ENCODE assay signal across 25 mouse cellular contexts in the genomic region with DNA sequence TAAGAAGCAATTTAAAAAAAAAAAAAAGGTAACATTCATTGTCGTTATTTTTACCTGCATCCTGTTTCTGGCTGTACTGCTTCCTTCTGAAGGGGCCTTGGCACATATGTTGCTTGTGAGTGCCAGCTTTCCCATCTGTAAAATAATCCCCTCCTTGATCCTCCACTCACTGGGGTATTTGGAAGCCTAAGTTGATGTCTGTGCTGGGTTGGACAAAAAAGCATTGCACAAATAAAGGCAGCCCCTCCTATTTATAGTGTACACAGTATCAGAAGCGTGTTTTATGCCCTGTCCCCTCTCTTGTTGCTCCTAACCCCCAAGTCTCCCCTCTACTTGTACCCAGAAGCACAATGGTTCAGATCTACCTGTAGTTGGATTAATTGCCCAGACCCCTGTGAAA.
A peak's percentile ranks its signal among the peaks of the same experiment; 100 is the strongest.
DNase-seq lines count a peak whose midpoint lies in the region; ATAC-seq and TF ChIP-seq lines count a peak whose summit lies in the region.
"Had no signal": no experiment of that assay in that cellular context is flagged by ENCODE, and none has a peak within 500 bp of the region (broad histone marks: within the 10 kb centered on the region; RNA-seq: fewer than 3 reads in every experiment).

No protein-coding gene starts in this region.

- no peaks in the 10 kb centered on the region for H3K36me3 ChIP-seq in forebrain, embryonic 14.5 days (ENCODE audit: control insufficient read depth, insufficient read depth, low read length)
- no peaks in the 10 kb centered on the region for H3K36me3 ChIP-seq in forebrain, embryonic 11.5 days (ENCODE audit: control insufficient read depth, insufficient read depth, low read length)
- no peaks in the 10 kb centered on the region for H3K36me3 ChIP-seq in hindbrain, postnatal 0 days (ENCODE audit: insufficient read depth, low read length)
- no peaks in the 10 kb centered on the region for H3K36me3 ChIP-seq in midbrain, postnatal 0 days (ENCODE audit: insufficient read depth, low read length)
- no peaks in the 10 kb centered on the region for H3K36me3 ChIP-seq in kidney, embryonic 14.5 days (ENCODE audit: control insufficient read depth, insufficient read depth, low read length)
- H3K36me3 ChIP-seq: embryonic facial prominence, embryonic 15.5 days; heart, embryonic 13.5 days; limb, embryonic 12.5 days had no signal

- no peaks in the 10 kb centered on the region for H3K27me3 ChIP-seq in forebrain, embryonic 14.5 days (replicated peaks; ENCODE audit: control insufficient read depth, insufficient read depth, low read length)
- no peaks in the 10 kb centered on the region for H3K27me3 ChIP-seq in forebrain, embryonic 11.5 days (ENCODE audit: control insufficient read depth, insufficient read depth, low read length)
- H3K27me3 ChIP-seq in hindbrain, postnatal 0 days (ENCODE audit: insufficient read depth, low read length), result no peaks in the 10 kb centered on the region
- H3K27me3 ChIP-seq in midbrain, postnatal 0 days (ENCODE audit: insufficient read depth, low read length), result no peaks in the 10 kb centered on the region
- H3K27me3 ChIP-seq in kidney, embryonic 14.5 days (ENCODE audit: control insufficient read depth, insufficient read depth, low read length), result no peaks in the 10 kb centered on the region
- H3K27me3 ChIP-seq: embryonic facial prominence, embryonic 15.5 days; heart, embryonic 13.5 days; limb, embryonic 12.5 days; Patski had no signal

- no peak overlapping the region for H3K9ac ChIP-seq in forebrain, embryonic 14.5 days (ENCODE audit: low read length)
- no peak overlapping the region for H3K9ac ChIP-seq in forebrain, embryonic 11.5 days (ENCODE audit: low read length)
- H3K9ac ChIP-seq in hindbrain, postnatal 0 days (replicated peaks; ENCODE audit: low read length), result no peak overlapping the region
- H3K9ac ChIP-seq in midbrain, postnatal 0 days (replicated peaks; ENCODE audit: low read length, poor library complexity, severe bottlenecking), result no peak overlapping the region
- H3K9ac ChIP-seq in kidney, embryonic 14.5 days (ENCODE audit: low read depth, low read length), result no peak overlapping the region
- H3K9ac ChIP-seq: embryonic facial prominence, embryonic 15.5 days; heart, embryonic 13.5 days; limb, embryonic 12.5 days; liver, postnatal 0 days had no signal

- TF ChIP-seq CTCF in hindbrain, postnatal 0 days (IDR thresholded peaks at IDR 0.05; ENCODE audit: low read depth), result no peak
- no peak for TF ChIP-seq CTCF in midbrain, postnatal 0 days (IDR thresholded peaks at IDR 0.05)

- no peak overlapping the region for H3K4me3 ChIP-seq in forebrain, embryonic 14.5 days (ENCODE audit: low read depth, low read length)
- H3K4me3 ChIP-seq in forebrain, embryonic 11.5 days (ENCODE audit: low read depth, low read length), result no peak overlapping the region
- no peak overlapping the region for H3K4me3 ChIP-seq in hindbrain, postnatal 0 days (ENCODE audit: low read length)
- no peak overlapping the region for H3K4me3 ChIP-seq in midbrain, postnatal 0 days (ENCODE audit: low read depth, low read length)
- H3K4me3 ChIP-seq in kidney, embryonic 14.5 days (ENCODE audit: low read length), result no peak overlapping the region
- H3K4me3 ChIP-seq: embryonic facial prominence, embryonic 15.5 days; heart, embryonic 13.5 days; limb, embryonic 12.5 days; myocyte had no signal

- H3K9me3 ChIP-seq in forebrain, embryonic 14.5 days (replicated peaks; ENCODE audit: control insufficient read depth, low read length), result no peaks in the 10 kb centered on the region
- H3K9me3 ChIP-seq in forebrain, embryonic 11.5 days (ENCODE audit: control insufficient read depth, low read length), result no peaks in the 10 kb centered on the region
- no peaks in the 10 kb centered on the region for H3K9me3 ChIP-seq in hindbrain, postnatal 0 days (ENCODE audit: low read length)
- no peaks in the 10 kb centered on the region for H3K9me3 ChIP-seq in midbrain, postnatal 0 days (ENCODE audit: low read length)
- no peaks in the 10 kb centered on the region; the same call in 1 of the 2 replicates for H3K9me3 ChIP-seq in kidney, embryonic 14.5 days (ENCODE audit: control insufficient read depth, low read length)
- H3K9me3 ChIP-seq: embryonic facial prominence, embryonic 15.5 days; heart, embryonic 13.5 days had no signal

- peak; percentile 46 for DNase-seq in forebrain, embryonic 14.5 days (ENCODE audit: low spot score)
- no peak for DNase-seq in forebrain, embryonic 11.5 days (ENCODE audit: low spot score)
- DNase-seq in left cerebral cortex, postnatal 4 days, result peak; percentile 23
- no peak for DNase-seq in left cerebral cortex, postnatal 25 days (ENCODE audit: low spot score in 2 of 2)
- DNase-seq in hindbrain, postnatal 0 days (ENCODE audit: low spot score), result peak; percentile 56
- DNase-seq in midbrain, postnatal 0 days (ENCODE audit: low spot score), result peak; percentile 55
- DNase-seq in Muller cell, postnatal 12 days (ENCODE audit: inconsistent ontology term), result no peak
- DNase-seq: adrenal gland, postnatal 36 days; cerebellum, adult 2 months; gastrocnemius, postnatal 14 days; heart, adult 18-20 months; heart, postnatal 14 days; kidney, adult 2 months; kidney, postnatal 14 days; liver, postnatal 0 days had no signal

- WGBS in forebrain, embryonic 14.5 days, result 31% methylated on average over 2 of the region's 2 CpGs
- 63% methylated on average over 2 of the region's 2 CpGs for WGBS in forebrain, embryonic 11.5 days
- 20% methylated on average over 2 of the region's 2 CpGs for WGBS in hindbrain, postnatal 0 days
- 24% methylated on average over 2 of the region's 2 CpGs for WGBS in midbrain, postnatal 0 days
- 74% methylated on average over 2 of the region's 2 CpGs for WGBS in kidney, embryonic 14.5 days

- ATAC-seq in forebrain, embryonic 14.5 days, result peak; percentile 53; the same call in 1 of the 2 replicates
- no peak for ATAC-seq in forebrain, embryonic 11.5 days (replicated peaks; ENCODE audit: low FRiP score)
- peak; percentile 41 for ATAC-seq in hindbrain, postnatal 0 days
- no peak; the same call in 1 of the 2 replicates for ATAC-seq in midbrain, postnatal 0 days (ENCODE audit: low FRiP score)
- ATAC-seq in kidney, embryonic 14.5 days (ENCODE audit: low FRiP score, low TSS enrichment), result no peak
- ATAC-seq: inflammation-experienced regulatory T-cells, adult 6 months; liver, postnatal 0 days; lung, postnatal 0 days; Patski had no signal

- H3K4me1 ChIP-seq in forebrain, embryonic 14.5 days (ENCODE audit: control insufficient read depth, insufficient read depth, low read length), result peaks cover 14% of the 10 kb centered on the region
- no peaks in the 10 kb centered on the region; the same call in 1 of the 2 replicates for H3K4me1 ChIP-seq in forebrain, embryonic 11.5 days (replicated peaks; ENCODE audit: control insufficient read depth, insufficient read depth, low read length)
- H3K4me1 ChIP-seq in hindbrain, postnatal 0 days (ENCODE audit: insufficient read depth, low read length), result 0 out of 2 replicates have a peak, but pooled peaks cover 6% of the 10 kb centered on the region
- peaks cover 6% of the 10 kb centered on the region; the same call in 1 of the 2 replicates for H3K4me1 ChIP-seq in midbrain, postnatal 0 days (ENCODE audit: insufficient read depth, low read length)
- no peaks in the 10 kb centered on the region for H3K4me1 ChIP-seq in kidney, embryonic 14.5 days (ENCODE audit: control insufficient read depth, insufficient read depth, low read length)
- H3K4me1 ChIP-seq: embryonic facial prominence, embryonic 15.5 days; heart, embryonic 13.5 days; limb, embryonic 12.5 days had no signal

- no peak overlapping the region for H3K4me2 ChIP-seq in forebrain, embryonic 14.5 days (ENCODE audit: low read length)
- no peak overlapping the region for H3K4me2 ChIP-seq in forebrain, embryonic 11.5 days (ENCODE audit: low read depth, low read length, severe bottlenecking)
- H3K4me2 ChIP-seq in hindbrain, postnatal 0 days (ENCODE audit: low read depth, low read length), result peak overlapping the region; percentile 34; the same call in 1 of the 2 replicates
- H3K4me2 ChIP-seq in midbrain, postnatal 0 days (ENCODE audit: low read depth, low read length, poor library complexity, severe bottlenecking), result no peak overlapping the region
- no peak overlapping the region for H3K4me2 ChIP-seq in kidney, embryonic 14.5 days (replicated peaks; ENCODE audit: low read depth, low read length)
- H3K4me2 ChIP-seq: embryonic facial prominence, embryonic 15.5 days; heart, embryonic 13.5 days; limb, embryonic 12.5 days; liver, embryonic 11.5 days had no signal

- intact Hi-C loops in left cerebral cortex, postnatal 4 days (cut with DNase I), result no loop called here
- intact Hi-C loops in left cerebral cortex, postnatal 25 days (cut with DNase I), result no loop called here

- H3K27ac ChIP-seq in forebrain, embryonic 14.5 days (ENCODE audit: low read depth, low read length), result no peak overlapping the region
- no peak overlapping the region for H3K27ac ChIP-seq in forebrain, embryonic 11.5 days (ENCODE audit: low read depth, low read length)
- no peak overlapping the region for H3K27ac ChIP-seq in hindbrain, postnatal 0 days
- peak overlapping the region; percentile 57; the same call in 1 of the 2 replicates for H3K27ac ChIP-seq in midbrain, postnatal 0 days (ENCODE audit: low read depth, low read length)
- no peak overlapping the region for H3K27ac ChIP-seq in kidney, embryonic 14.5 days (ENCODE audit: low read depth, low read length)
- H3K27ac ChIP-seq: embryonic facial prominence, embryonic 15.5 days; heart, embryonic 13.5 days; limb, embryonic 12.5 days; macrophage had no signal

Comparison
In these comparisons a context has a peak if more than half of its experiments do, and no peak if none do; other contexts are left out.
1. ATAC-seq: peak in forebrain, embryonic 14.5 days (single experiment) and hindbrain, postnatal 0 days (single experiment); none in forebrain, embryonic 11.5 days (single experiment), midbrain, postnatal 0 days (single experiment) and kidney, embryonic 14.5 days (single experiment).
2. DNase-seq: peak in forebrain, embryonic 14.5 days (single experiment), left cerebral cortex, postnatal 4 days (single experiment), hindbrain, postnatal 0 days (single experiment) and midbrain, postnatal 0 days (single experiment); none in forebrain, embryonic 11.5 days (single experiment), left cerebral cortex, postnatal 25 days (0 of 2) and Muller cell, postnatal 12 days (single experiment).